ENCODE assay signal across 34 mouse cellular contexts in the genomic region with DNA sequence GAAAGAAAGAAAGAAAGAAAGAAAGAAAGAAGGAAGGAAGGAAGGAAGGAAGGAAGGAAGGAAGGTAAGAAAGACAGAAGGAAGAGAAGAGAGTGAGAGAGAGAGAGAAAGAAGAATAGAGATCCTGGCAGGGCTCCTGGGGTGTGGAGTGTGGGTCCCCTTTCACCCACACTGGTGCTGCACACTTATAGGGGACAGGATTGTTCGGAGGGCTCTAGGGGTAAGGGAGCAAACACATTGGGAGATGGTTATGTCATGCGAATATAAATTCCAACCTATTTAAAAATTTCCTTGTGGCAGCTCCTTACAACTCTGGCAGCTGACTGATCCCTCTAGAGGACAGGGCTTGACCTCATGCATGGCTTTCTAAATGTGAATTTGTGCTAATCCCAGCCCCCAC.
"Had no signal": no experiment of that assay in that cellular context is flagged by ENCODE, and none has a peak within 500 bp of the region (broad histone marks: within the 10 kb centered on the region; RNA-seq: fewer than 3 reads in every experiment).

No protein-coding gene starts in this region.

- H3K4me2 ChIP-seq: heart, embryonic 11.5 days; heart, embryonic 12.5 days; heart, embryonic 13.5 days; heart, embryonic 15.5 days; hindbrain, embryonic 12.5 days; hindbrain, embryonic 13.5 days; hindbrain, embryonic 14.5 days; hindbrain, embryonic 15.5 days; intestine, embryonic 15.5 days; kidney, embryonic 15.5 days had no signal

- H3K9me3 ChIP-seq: heart, embryonic 13.5 days; heart, embryonic 15.5 days; hindbrain, embryonic 10.5 days; hindbrain, embryonic 12.5 days; hindbrain, embryonic 13.5 days; hindbrain, embryonic 15.5 days; intestine, embryonic 15.5 days; kidney, embryonic 15.5 days had no signal

- ATAC-seq: hindbrain, embryonic 16.5 days; hindbrain, postnatal 0 days; inflammation-experienced regulatory T-cells, adult 6 months; intestine, embryonic 15.5 days; intestine, postnatal 0 days had no signal

- H3K27me3 ChIP-seq: heart, embryonic 12.5 days; heart, embryonic 13.5 days; heart, embryonic 15.5 days; hindbrain, embryonic 12.5 days; hindbrain, embryonic 13.5 days; hindbrain, embryonic 15.5 days; intestine, embryonic 15.5 days; kidney, embryonic 15.5 days had no signal

- H3K4me3 ChIP-seq: heart, embryonic 12.5 days; heart, embryonic 13.5 days; heart, embryonic 15.5 days; hindbrain, embryonic 10.5 days; hindbrain, embryonic 12.5 days; hindbrain, embryonic 13.5 days; hindbrain, embryonic 15.5 days; intestine, embryonic 15.5 days; kidney, embryonic 15.5 days; layer of hippocampus, adult 2 months; left cerebral cortex, adult 2 months had no signal

- H3K4me1 ChIP-seq: hindbrain, embryonic 10.5 days; hindbrain, embryonic 12.5 days; hindbrain, embryonic 13.5 days; hindbrain, embryonic 15.5 days; intestine, embryonic 15.5 days; kidney, embryonic 15.5 days had no signal

- H3K27ac ChIP-seq: heart, embryonic 13.5 days; heart, embryonic 15.5 days; hindbrain, embryonic 10.5 days; hindbrain, embryonic 12.5 days; hindbrain, embryonic 13.5 days; hindbrain, embryonic 14.5 days; hindbrain, embryonic 15.5 days; hindbrain, postnatal 0 days; intestine, embryonic 15.5 days; kidney, embryonic 15.5 days; kidney, postnatal 0 days; layer of hippocampus, adult 2 months; left cerebral cortex, adult 2 months had no signal

- H3K36me3 ChIP-seq: heart, embryonic 12.5 days; heart, embryonic 13.5 days; heart, embryonic 15.5 days; hindbrain, embryonic 10.5 days; hindbrain, embryonic 12.5 days; hindbrain, embryonic 13.5 days; hindbrain, embryonic 15.5 days; intestine, embryonic 15.5 days; kidney, embryonic 15.5 days had no signal

- DNase-seq: heart, postnatal 10 days; heart, postnatal 14 days; heart, postnatal 36 days; heart, postnatal 4 days; kidney, adult 11 months; kidney, adult 18-20 months; kidney, adult 2 months; kidney, adult 8-10 months; kidney, adult 9 months; kidney, postnatal 10 days; kidney, postnatal 14 days; kidney, postnatal 25 days; kidney, postnatal 36 days; kidney, postnatal 4 days; layer of hippocampus, adult 9-11 months; layer of hippocampus, postnatal 36 days had no signal

- H3K9ac ChIP-seq: heart, embryonic 12.5 days; heart, embryonic 13.5 days; heart, embryonic 15.5 days; hindbrain, embryonic 12.5 days; hindbrain, embryonic 13.5 days; hindbrain, embryonic 14.5 days; hindbrain, embryonic 15.5 days; intestine, embryonic 15.5 days; kidney, embryonic 15.5 days had no signal
